Mouse (Mus musculus) embryonic facial prominence, embryonic 15.5 days (tissue): Measurements from ENCODE around the gene Cox15. TPM values are rescaled to one million over a fixed set of nuclear protein-coding genes. Genes with fewer than 3 reads are reported as not detected.

Experiments
- polyA plus RNA-seq: library from polyadenylated mRNA; unstranded; fragments of >200 nt; fragmentation: Nextera tagmentation; extraction: Ambion mirVana; gene quantifications from 2 replicates; pipeline ENCODE4 v1.2.1, GENCODE M21; 2015

The Cox15 gene
- polyA plus RNA-seq, 1 experiment from 2014 or later: 11.5 TPM

Other genes with a start within 250 kb of the Cox15 start
- 31.2 and 31.9 TPM in 2 replicates for gene Got1, start 228.4 kb downstream of the Cox15 start, polyA plus RNA-seq
- 2.7 and 3.4 TPM in 2 replicates for gene Nkx2-3, start 140.7 kb downstream of the Cox15 start, polyA plus RNA-seq
- 17.3 and 19.5 TPM in 2 replicates for gene Slc25a28, start 78.1 kb downstream of the Cox15 start, polyA plus RNA-seq
- 10.2 and 11.3 TPM in 2 replicates for gene Entpd7, start 63.3 kb downstream of the Cox15 start, polyA plus RNA-seq
- 14.1 and 14.9 TPM in 2 replicates for gene Cutc, start within 50 bp of the Cox15 start, polyA plus RNA-seq
- gene Abcc2, start 29.2 kb upstream of the Cox15 start, polyA plus RNA-seq: 0.03 TPM in 1 of 2 replicates, not detected in the other
- 19.2 and 19.4 TPM in 2 replicates for gene Dnmbp, start 187.2 kb upstream of the Cox15 start, polyA plus RNA-seq
- 0.40 and 0.45 TPM in 2 replicates for gene Cpn1, start 233.6 kb upstream of the Cox15 start, polyA plus RNA-seq